Mouse (Mus musculus) heart, postnatal 0 days (tissue): ENCODE results near the gene Smo.

Source experiments
- CTCF ChIP-seq: IDR thresholded peaks from 2 replicates; pipeline ENCODE4 v1.5.1; 2016; ENCODE audit warnings: antibody characterized with exemption, control low read depth, low read depth
- EP300 ChIP-seq: IDR thresholded peaks from 2 replicates; pipeline ENCODE4 v1.6.1; 2016; ENCODE audit warnings: antibody characterized with exemption, low read depth

DNA sequence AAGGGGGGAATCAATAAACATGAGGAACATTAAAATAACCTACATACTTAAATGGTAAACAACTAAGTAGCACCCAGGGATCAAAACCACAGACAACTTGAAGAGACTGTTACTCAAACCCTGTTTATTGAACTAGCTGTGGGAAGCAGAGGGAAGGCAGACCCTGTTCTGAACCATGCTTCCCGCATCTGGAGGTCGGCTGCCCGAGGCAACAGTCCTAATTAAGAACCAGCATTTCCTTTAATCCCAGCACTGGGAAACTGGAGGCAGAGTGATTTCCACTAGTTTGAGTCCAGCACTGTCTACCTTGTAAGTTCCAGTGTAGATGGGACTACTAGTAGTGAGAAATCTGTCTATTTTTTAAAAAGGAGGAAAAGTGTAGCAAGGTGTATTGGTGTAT, 24.0 kb upstream of the Smo start:
- no peak for TF ChIP-seq CTCF
- no peak for TF ChIP-seq EP300
